Mouse (Mus musculus) liver, postnatal 0 days (tissue): Measurements from ENCODE around the gene Tsnaxip1. TPM values are rescaled to one million over a fixed set of nuclear protein-coding genes. Genes with fewer than 3 reads are reported as not detected.

ENCODE experiments used
- ATAC-seq: fragments of 200-750 bp; cut with Nextera tagmentation; 2 replicates; pipeline ENCODE4 v1.8.0; 2017; ENCODE audit warnings: mild to moderate bottlenecking, moderate library complexity
- DNase-seq: peaks from one replicate; pipeline ENCODE4 v3.0.0-alpha.2; 2016
- H3K27ac ChIP-seq: fragments of 300-500 bp; sonication (generic); 2 replicates; pipeline ENCODE4 v1.5.1; 2014; ENCODE audit warnings: antibody characterized with exemption, moderate library complexity, mild to moderate bottlenecking, low read depth
- H3K27me3 ChIP-seq: fragments of 300-500 bp; sonication (generic); 2 replicates; pipeline ENCODE4 v1.6.1; 2014; ENCODE audit warnings: low read length, control low read depth, mixed read lengths; ENCODE audit not compliant: insufficient read depth
- H3K36me3 ChIP-seq: fragments of 300-500 bp; sonication (generic); replicated peaks from 2 replicates; pipeline ENCODE4 v1.6.1; 2014; ENCODE audit warnings: mild to moderate bottlenecking, control low read depth, low read length, moderate library complexity, mixed read lengths; ENCODE audit not compliant: insufficient read depth
- H3K4me1 ChIP-seq: fragments of 300-500 bp; sonication (generic); 2 replicates; pipeline ENCODE4 v1.6.1; 2014; ENCODE audit warnings: antibody characterized with exemption, mild to moderate bottlenecking, control low read depth; ENCODE audit not compliant: insufficient read depth
- H3K4me2 ChIP-seq: fragments of 300-500 bp; sonication (generic); 2 replicates; pipeline ENCODE4 v1.6.1; 2014; ENCODE audit warnings: low read depth, mild to moderate bottlenecking, low read length, moderate library complexity, mixed read lengths
- H3K4me3 ChIP-seq: fragments of 300-500 bp; sonication (generic); 2 replicates; pipeline ENCODE4 v1.5.1; 2014; ENCODE audit warnings: low read depth, low read length
- H3K9ac ChIP-seq: fragments of 300-500 bp; sonication (generic); replicated peaks from 2 replicates; pipeline ENCODE4 v1.6.1; 2014; ENCODE audit warnings: mild to moderate bottlenecking, moderate library complexity
- H3K9me3 ChIP-seq: fragments of 300-500 bp; sonication (generic); 2 replicates; pipeline ENCODE4 v1.6.1; 2016; ENCODE audit warnings: mild to moderate bottlenecking, control low read depth, low read length, mixed read lengths
- CTCF ChIP-seq: sonication (generic); IDR thresholded peaks from 2 replicates; pipeline ENCODE4 v1.5.1; 2016; ENCODE audit warnings: antibody characterized with exemption, low read depth
- EP300 ChIP-seq: IDR thresholded peaks from 2 replicates; pipeline ENCODE4 v1.6.1; 2016; ENCODE audit warnings: antibody characterized with exemption, low read depth, mild to moderate bottlenecking
- WGBS: fragments of 180-500 bp; shearing (Covaris S2); extraction: QIAGEN DNeasy Blood & Tissue Kit; methylation state at CpG from one replicate; pipeline ENCODE4 v1.1.7; 2014; ENCODE audit not compliant: insufficient replicate concordance; 5-methylcytosine and 5-hydroxymethylcytosine counted together
- polyA plus RNA-seq: library from polyadenylated mRNA; unstranded; fragments of >200 nt; fragmentation: Nextera tagmentation; extraction: Ambion mirVana; gene quantifications from 2 replicates; pipeline ENCODE4 v1.2.1, GENCODE M21; 2015

Tsnaxip1 gene
- polyA plus RNA-seq, 1 experiment from 2014 or later, result not detected

GRCm38 (mm10) chr8:105793331-105793730, 34.2 kb upstream of the Tsnaxip1 start:
- Histone ChIP-seq H3K4me3 (no peak overlapping the region), H3K27ac (no peak overlapping the region), H3K9ac (no peak overlapping the region), H3K4me2 (no peak overlapping the region), H3K36me3 (peaks cover 71% of the 10 kb centered on the region), H3K27me3 (no peaks in the 10 kb centered on the region), H3K4me1 (peaks cover 24% of the 10 kb centered on the region), H3K9me3 (no peaks in the 10 kb centered on the region)
- DNase-seq, result no peak
- no peak for ATAC-seq
- TF ChIP-seq CTCF, result no peak
- no peak for TF ChIP-seq EP300
- WGBS, result 83% methylated on average over 1 of the region's 1 CpGs

GRCm38 (mm10) chr8:105794009-105794598, 33.4 kb upstream of the Tsnaxip1 start:
- no peak overlapping the region for H3K4me2 ChIP-seq
- no peak for TF ChIP-seq CTCF
- TF ChIP-seq EP300, result no peak
- no peaks in the 10 kb centered on the region for H3K9me3 ChIP-seq
- ATAC-seq (no peak), DNase-seq (no peak)
- 77% methylated on average over 3 of the region's 3 CpGs for WGBS
- H3K27me3 ChIP-seq, result no peaks in the 10 kb centered on the region
- peaks cover 77% of the 10 kb centered on the region for H3K36me3 ChIP-seq
- H3K4me3 ChIP-seq, result no peak overlapping the region
- peaks cover 32% of the 10 kb centered on the region for H3K4me1 ChIP-seq
- H3K27ac ChIP-seq, result no peak overlapping the region
- no peak overlapping the region for H3K9ac ChIP-seq

GRCm38 (mm10) chr8:105795785-105796184, 31.7 kb upstream of the Tsnaxip1 start:
- H3K4me3 ChIP-seq, result no peak overlapping the region
- H3K36me3 ChIP-seq, result peaks cover 70% of the 10 kb centered on the region
- H3K4me1 ChIP-seq, result peaks cover 44% of the 10 kb centered on the region
- ATAC-seq, result no peak
- TF ChIP-seq EP300, result no peak
- TF ChIP-seq CTCF, result no peak
- DNase-seq, result no peak
- no peak overlapping the region for H3K9ac ChIP-seq
- H3K27ac ChIP-seq, result peak overlapping the region; percentile 29; the same call in 1 of the 2 replicates
- no peak overlapping the region for H3K4me2 ChIP-seq
- WGBS, result 75% methylated on average over 1 of the region's 1 CpGs
- no peaks in the 10 kb centered on the region for H3K27me3 ChIP-seq
- H3K9me3 ChIP-seq, result no peaks in the 10 kb centered on the region

- WGBS, result 88% methylated on average over 5 of the region's 5 CpGs
- H3K27me3 ChIP-seq, result no peaks in the 10 kb centered on the region
- DNase-seq (no peak), ATAC-seq (no peak)
- TF ChIP-seq CTCF (no peak), EP300 (no peak)
- H3K4me1 ChIP-seq, result peaks cover 54% of the 10 kb centered on the region
- peak overlapping the region; percentile 61 for H3K4me2 ChIP-seq
- H3K36me3 ChIP-seq, result peaks cover 52% of the 10 kb centered on the region
- no peak overlapping the region; the same call in 1 of the 2 replicates for H3K4me3 ChIP-seq
- H3K27ac ChIP-seq, result peak overlapping the region; percentile 97
- H3K9ac ChIP-seq, result no peak overlapping the region
- no peaks in the 10 kb centered on the region for H3K9me3 ChIP-seq
These were observed 29.1 kb upstream of the Tsnaxip1 start for GRCm38 (mm10) chr8:105798408-105798807.

- H3K27me3 ChIP-seq, result no peaks in the 10 kb centered on the region
- H3K4me1 ChIP-seq, result peaks cover 50% of the 10 kb centered on the region
- H3K4me3 ChIP-seq, result peak overlapping the region; percentile 23; the same call in 1 of the 2 replicates
- ATAC-seq (peak; percentile 78), DNase-seq (peak; percentile 93)
- peak; percentile 72 for TF ChIP-seq EP300
- TF ChIP-seq CTCF, result no peak
- peak overlapping the region; percentile 97 for H3K27ac ChIP-seq
- peaks cover 48% of the 10 kb centered on the region for H3K36me3 ChIP-seq
- H3K9me3 ChIP-seq, result no peaks in the 10 kb centered on the region
- H3K9ac ChIP-seq, result peak overlapping the region; percentile 58
- 45% methylated on average over 8 of the region's 8 CpGs for WGBS
- peak overlapping the region; percentile 61 for H3K4me2 ChIP-seq
These were observed 28.3 kb upstream of the Tsnaxip1 start for GRCm38 (mm10) chr8:105799091-105799812.

GRCm38 (mm10) chr8:105801153-105801904, 26.2 kb upstream of the Tsnaxip1 start:
- peak overlapping the region; percentile 56 for H3K9ac ChIP-seq

More at GRCm38 (mm10) chr8:105801153-105801904, 26.2 kb upstream of the Tsnaxip1 start:
- WGBS, result 67% methylated on average over 6 of the region's 6 CpGs
- Histone ChIP-seq H3K9me3 (no peaks in the 10 kb centered on the region), H3K4me3 (0 out of 2 replicates have a peak overlapping the region, but pooled peaks have one; percentile 11), H3K4me1 (peaks cover 47% of the 10 kb centered on the region), H3K4me2 (peak overlapping the region; percentile 61), H3K27ac (peak overlapping the region; percentile 97), H3K36me3 (peaks cover 45% of the 10 kb centered on the region), H3K27me3 (no peaks in the 10 kb centered on the region)
- DNase-seq, result no peak
- TF ChIP-seq CTCF (no peak), EP300 (peak; percentile 99)
- peak; percentile 90 for ATAC-seq
